Mouse (Mus musculus): Measurements from ENCODE around the gene Btg1. TPM values are rescaled to one million over a fixed set of nuclear protein-coding genes. Genes with fewer than 3 reads are reported as not detected.
A peak's percentile ranks its signal among the peaks of the same experiment; 100 is the strongest.

Gene Btg1
- total and polyA plus RNA-seq, 2 experiments from 2014 or later, result 15.2 to 21.3 TPM

DNA sequence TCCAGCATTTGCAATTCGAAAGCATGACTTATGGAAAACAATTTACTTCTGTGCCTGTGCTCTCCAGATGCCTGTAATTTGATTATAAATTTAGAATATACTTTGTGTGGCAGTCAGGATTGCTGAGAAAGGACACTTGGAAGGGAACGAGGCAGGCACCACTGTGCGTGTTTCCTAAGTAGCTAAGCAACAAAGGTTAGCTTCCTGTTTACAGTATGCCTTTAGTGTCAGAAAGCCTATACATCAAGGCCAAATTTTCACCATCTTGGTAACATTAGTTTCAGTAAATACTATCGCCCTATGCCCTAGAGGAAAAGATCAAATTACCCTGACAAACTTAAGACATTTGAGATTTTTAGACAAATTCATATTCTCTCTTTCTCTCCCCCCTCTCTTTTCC, 37.4 kb upstream of the Btg1 start:
- DNase-seq (ENCODE audit: low spot score), result no peak
- no peaks in the 10 kb centered on the region for H3K27me3 ChIP-seq (ENCODE audit: insufficient read depth, low read length)
- no peaks in the 10 kb centered on the region for H3K36me3 ChIP-seq (ENCODE audit: insufficient read depth, low read length)
- 82% methylated on average over 4 of the region's 4 CpGs for WGBS
- no peak overlapping the region for H3K4me3 ChIP-seq (ENCODE audit: low read depth, low read length)
- no peak overlapping the region for H3K9ac ChIP-seq (replicated peaks; ENCODE audit: low read length, poor library complexity, severe bottlenecking)
- no peak overlapping the region for H3K27ac ChIP-seq (ENCODE audit: low read depth, low read length)
- H3K4me2 ChIP-seq (ENCODE audit: low read depth, low read length, poor library complexity, severe bottlenecking), result no peak overlapping the region
- TF ChIP-seq CTCF (IDR thresholded peaks at IDR 0.05), result no peak
- ATAC-seq (ENCODE audit: low FRiP score), result no peak
- no peaks in the 10 kb centered on the region for H3K9me3 ChIP-seq (ENCODE audit: low read length)
- no peaks in the 10 kb centered on the region for H3K4me1 ChIP-seq (ENCODE audit: insufficient read depth, low read length)

DNA sequence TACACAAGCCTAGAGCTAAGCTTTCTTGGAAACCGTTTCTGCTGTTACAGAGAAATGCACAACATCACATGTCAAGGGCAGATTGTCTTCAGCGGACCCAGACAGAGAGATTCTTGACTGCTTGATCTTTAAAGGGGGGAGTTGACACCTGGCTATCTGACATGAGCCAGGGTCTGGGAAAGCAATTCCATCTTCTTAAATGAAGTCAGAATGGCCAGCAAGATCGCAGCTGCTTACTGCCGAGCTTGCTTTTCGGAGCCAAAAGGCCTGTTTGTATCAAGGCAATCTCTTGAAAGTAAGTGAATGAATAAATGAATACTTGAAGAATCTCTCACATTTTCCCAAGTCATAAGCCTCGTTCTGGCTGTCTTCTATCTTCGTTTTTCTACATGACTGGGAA, 36.6 kb upstream of the Btg1 start:
- peak; percentile 20 for DNase-seq (ENCODE audit: low spot score)

DNA sequence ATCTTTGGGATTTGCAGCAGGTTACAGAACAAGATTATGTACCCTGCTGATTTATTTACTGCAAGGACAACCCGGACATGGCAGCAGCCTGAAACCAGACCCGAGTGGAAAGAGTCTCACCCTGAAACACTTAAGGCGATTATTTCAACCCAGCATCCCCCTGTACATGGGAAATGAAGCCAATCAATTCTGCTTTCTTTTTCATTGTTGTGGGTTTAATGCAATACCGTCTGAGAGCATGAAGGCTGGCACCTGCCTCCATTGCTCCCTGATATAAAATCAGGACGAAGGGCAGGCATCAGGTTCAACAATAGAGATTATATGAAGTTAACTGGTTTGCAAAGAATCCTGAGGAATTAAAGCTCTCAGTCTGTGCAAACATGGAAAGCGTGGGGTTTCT, 35.6 kb upstream of the Btg1 start:
- Histone ChIP-seq H3K9ac (replicated peaks; ENCODE audit: low read length, poor library complexity, severe bottlenecking) (no peak overlapping the region), H3K27me3 (ENCODE audit: insufficient read depth, low read length) (no peaks in the 10 kb centered on the region), H3K4me3 (ENCODE audit: low read depth, low read length) (no peak overlapping the region), H3K36me3 (ENCODE audit: insufficient read depth, low read length) (no peaks in the 10 kb centered on the region), H3K4me2 (ENCODE audit: low read depth, low read length, poor library complexity, severe bottlenecking) (no peak overlapping the region), H3K9me3 (ENCODE audit: low read length) (no peaks in the 10 kb centered on the region), H3K4me1 (ENCODE audit: insufficient read depth, low read length) (no peaks in the 10 kb centered on the region), H3K27ac (ENCODE audit: low read depth, low read length) (no peak overlapping the region)
- DNase-seq (ENCODE audit: low spot score) (no peak), ATAC-seq (ENCODE audit: low FRiP score) (no peak)
- no peak for TF ChIP-seq CTCF (IDR thresholded peaks at IDR 0.05)
- 29% methylated on average over 6 of the region's 6 CpGs for WGBS

More for the DNA sequence above, 36.6 kb upstream of the Btg1 start:
- ATAC-seq (ENCODE audit: low FRiP score), result no peak
- H3K9ac ChIP-seq (replicated peaks; ENCODE audit: low read length, poor library complexity, severe bottlenecking), result no peak overlapping the region
- no peaks in the 10 kb centered on the region for H3K36me3 ChIP-seq (ENCODE audit: insufficient read depth, low read length)
- no peak overlapping the region for H3K4me3 ChIP-seq (ENCODE audit: low read depth, low read length)
- H3K27ac ChIP-seq (ENCODE audit: low read depth, low read length), result no peak overlapping the region
- H3K9me3 ChIP-seq (ENCODE audit: low read length), result no peaks in the 10 kb centered on the region
- 69% methylated on average over 7 of the region's 7 CpGs for WGBS
- TF ChIP-seq CTCF (IDR thresholded peaks at IDR 0.05), result no peak
- no peak overlapping the region for H3K4me2 ChIP-seq (ENCODE audit: low read depth, low read length, poor library complexity, severe bottlenecking)
- no peaks in the 10 kb centered on the region for H3K27me3 ChIP-seq (ENCODE audit: insufficient read depth, low read length)
- no peaks in the 10 kb centered on the region for H3K4me1 ChIP-seq (ENCODE audit: insufficient read depth, low read length)

DNA sequence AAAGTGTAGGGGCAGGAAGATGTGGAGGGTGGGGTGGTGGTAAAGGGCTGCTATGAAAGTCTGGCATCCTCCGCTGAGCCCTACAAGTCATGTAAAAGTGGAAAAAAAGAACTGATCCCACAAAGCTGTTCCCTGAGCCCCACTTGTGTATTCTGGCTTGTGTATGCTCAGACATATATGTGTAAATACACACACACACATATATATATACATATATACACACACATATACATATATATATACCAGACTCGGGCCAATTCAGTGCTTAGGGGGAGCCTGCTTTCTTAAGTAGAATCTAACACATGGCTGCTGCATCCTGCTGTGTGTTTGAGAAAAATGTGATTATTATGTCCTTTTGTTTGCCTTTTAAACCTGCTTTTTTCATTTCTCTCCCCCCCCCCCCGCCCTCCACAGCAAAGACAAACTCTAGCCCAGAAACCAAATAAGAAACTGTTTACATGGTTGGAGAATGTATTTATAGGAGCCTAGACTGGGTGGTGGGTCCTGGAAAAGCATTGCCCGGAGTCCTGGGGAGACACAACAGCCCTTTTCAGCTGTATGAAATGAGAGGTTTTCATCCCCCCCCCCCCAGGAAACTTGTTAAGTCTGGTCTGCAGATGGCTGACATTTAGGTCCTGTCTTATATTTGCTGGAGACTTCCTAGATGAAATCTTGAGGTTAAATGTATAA, 30.5 kb upstream of the Btg1 start:
- no peaks in the 10 kb centered on the region for H3K4me1 ChIP-seq (ENCODE audit: insufficient read depth, low read length)
- no peak for TF ChIP-seq CTCF (IDR thresholded peaks at IDR 0.05)

DNA sequence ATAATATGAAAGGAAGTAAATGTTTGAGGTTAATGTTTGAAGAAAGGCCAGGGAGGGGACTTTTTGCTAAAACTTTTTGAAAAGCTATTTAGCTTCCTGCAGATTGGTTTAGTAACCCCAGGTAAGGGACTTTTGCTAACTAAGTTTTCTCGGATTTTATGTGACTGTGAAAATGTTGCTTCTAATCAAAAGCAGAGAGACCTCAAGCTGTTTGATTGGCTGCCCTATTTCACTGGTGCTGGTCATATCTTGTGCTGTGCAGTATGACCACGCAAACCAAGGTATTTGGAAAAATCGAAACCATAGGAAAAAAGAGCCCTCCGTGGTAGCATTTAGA, 30.0 kb upstream of the Btg1 start:
- no peak overlapping the region for H3K4me2 ChIP-seq (ENCODE audit: low read depth, low read length, poor library complexity, severe bottlenecking)
- WGBS, result 72% methylated on average over 4 of the region's 4 CpGs
- H3K36me3 ChIP-seq (ENCODE audit: insufficient read depth, low read length), result no peaks in the 10 kb centered on the region
- H3K9ac ChIP-seq (replicated peaks; ENCODE audit: low read length, poor library complexity, severe bottlenecking), result no peak overlapping the region
- TF ChIP-seq CTCF (IDR thresholded peaks at IDR 0.05), result no peak
- no peaks in the 10 kb centered on the region for H3K27me3 ChIP-seq (ENCODE audit: insufficient read depth, low read length)
- no peaks in the 10 kb centered on the region for H3K4me1 ChIP-seq (ENCODE audit: insufficient read depth, low read length)
- ATAC-seq (ENCODE audit: low FRiP score), result no peak
- H3K4me3 ChIP-seq (ENCODE audit: low read depth, low read length), result no peak overlapping the region
- no peak for DNase-seq (ENCODE audit: low spot score)
- no peak overlapping the region for H3K27ac ChIP-seq (ENCODE audit: low read depth, low read length)
- H3K9me3 ChIP-seq (ENCODE audit: low read length), result no peaks in the 10 kb centered on the region

More for the DNA sequence above, 30.5 kb upstream of the Btg1 start:
- DNase-seq (ENCODE audit: low spot score), result no peak
- no peaks in the 10 kb centered on the region for H3K36me3 ChIP-seq (ENCODE audit: insufficient read depth, low read length)
- no peak overlapping the region for H3K27ac ChIP-seq (ENCODE audit: low read depth, low read length)
- 69% methylated on average over 4 of the region's 4 CpGs for WGBS
- no peaks in the 10 kb centered on the region for H3K9me3 ChIP-seq (ENCODE audit: low read length)
- no peak overlapping the region for H3K4me3 ChIP-seq (ENCODE audit: low read depth, low read length)
- no peak for ATAC-seq (ENCODE audit: low FRiP score)
- no peak overlapping the region for H3K4me2 ChIP-seq (ENCODE audit: low read depth, low read length, poor library complexity, severe bottlenecking)
- no peak overlapping the region for H3K9ac ChIP-seq (replicated peaks; ENCODE audit: low read length, poor library complexity, severe bottlenecking)
- H3K27me3 ChIP-seq (ENCODE audit: insufficient read depth, low read length), result no peaks in the 10 kb centered on the region

DNA sequence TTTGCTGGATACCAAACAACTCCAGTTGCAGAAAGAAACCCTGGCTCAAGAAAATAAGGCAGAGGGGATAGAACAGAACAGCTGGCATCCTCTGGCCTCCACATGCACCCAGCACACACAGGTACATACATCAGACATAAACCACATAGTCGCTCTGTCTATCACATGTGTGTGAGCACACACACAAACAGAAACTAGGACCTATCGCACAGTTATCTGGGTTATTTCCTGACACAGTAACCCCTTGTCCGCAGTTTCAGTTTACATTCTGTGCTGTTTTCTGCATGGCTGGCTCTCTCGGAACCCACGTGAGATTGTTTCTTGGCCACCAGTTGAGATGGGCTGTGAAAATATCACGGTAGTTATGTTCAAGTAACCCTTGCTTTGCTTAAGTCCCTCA, 28.6 kb upstream of the Btg1 start:
- whole genome bisulfite sequencing, result 78% methylated on average over 6 of the region's 6 CpGs
- H3K4me1 ChIP-seq (ENCODE audit: insufficient read depth, low read length), result no peaks in the 10 kb centered on the region

More for the DNA sequence above, 28.6 kb upstream of the Btg1 start:
- no peak overlapping the region for H3K4me3 ChIP-seq (ENCODE audit: low read depth, low read length)
- no peak overlapping the region for H3K27ac ChIP-seq (ENCODE audit: low read depth, low read length)
- H3K36me3 ChIP-seq (ENCODE audit: insufficient read depth, low read length), result no peaks in the 10 kb centered on the region
- TF ChIP-seq CTCF (IDR thresholded peaks at IDR 0.05), result no peak
- H3K9me3 ChIP-seq (ENCODE audit: low read length), result no peaks in the 10 kb centered on the region
- no peak overlapping the region for H3K9ac ChIP-seq (replicated peaks; ENCODE audit: low read length, poor library complexity, severe bottlenecking)
- ATAC-seq (ENCODE audit: low FRiP score) (no peak), DNase-seq (ENCODE audit: low spot score) (no peak)
- H3K4me2 ChIP-seq (ENCODE audit: low read depth, low read length, poor library complexity, severe bottlenecking), result no peak overlapping the region
- no peaks in the 10 kb centered on the region for H3K27me3 ChIP-seq (ENCODE audit: insufficient read depth, low read length)
